Mouse (Mus musculus) ES-E14 (cell line): ENCODE results near the gene Pdzd2. TPM values are rescaled to one million over a fixed set of nuclear protein-coding genes. Genes with fewer than 3 reads are reported as not detected.

ENCODE experiments used
- DNase-seq: peaks from one replicate; pipeline ENCODE4 v3.0.0-alpha.2; 2013; ENCODE audit warnings: low read depth, low spot score
- H3K27ac ChIP-seq: 2 replicates; pipeline ENCODE4 v1.5.1; 2012; ENCODE audit warnings: low read depth, mild to moderate bottlenecking, low read length, moderate library complexity, mixed read lengths; ENCODE audit not compliant: poor library complexity, insufficient read depth, severe bottlenecking
- H3K36me3 ChIP-seq: 2 replicates; pipeline ENCODE4 v1.6.1; 2012; ENCODE audit warnings: mild to moderate bottlenecking, low read length, moderate library complexity, mixed read lengths; ENCODE audit not compliant: control insufficient read depth, poor library complexity, insufficient read depth, severe bottlenecking
- H3K4me1 ChIP-seq, 2 experiments: fragments of 150-350 bp in 1 of 2; sonication (generic) in 1 of 2; 2 replicates each; pipeline ENCODE4 v1.6.1; 2012; ENCODE audit warnings: low read length in 2 of 2, mild to moderate bottlenecking in 1 of 2, mixed read lengths in 1 of 2; ENCODE audit not compliant: control insufficient read depth in 2 of 2, insufficient read depth in 2 of 2, poor library complexity in 1 of 2
- H3K4me3 ChIP-seq, 2 experiments: fragments of 150-350 bp in 1 of 2; sonication (generic) in 1 of 2; 2 replicates each; pipeline ENCODE4 v1.5.1; 2012; ENCODE audit warnings: low read length in 2 of 2, low read depth in 1 of 2, mild to moderate bottlenecking in 1 of 2, mixed read lengths in 1 of 2; ENCODE audit not compliant: insufficient read depth in 1 of 2, poor library complexity in 1 of 2, severe bottlenecking in 1 of 2
- H3K9ac ChIP-seq: 2 replicates; pipeline ENCODE4 v1.6.1; 2012; ENCODE audit warnings: low read depth, mild to moderate bottlenecking, low read length, mixed read lengths; ENCODE audit not compliant: poor library complexity, insufficient read depth, severe bottlenecking
- H3K9me3 ChIP-seq: fragments of 150-350 bp; sonication (generic); 2 replicates; pipeline ENCODE4 v1.6.1; 2012; ENCODE audit warnings: low read depth, mild to moderate bottlenecking, low read length; ENCODE audit not compliant: control insufficient read depth, insufficient read depth
- CHD2 ChIP-seq: IDR thresholded peaks from 2 replicates; pipeline ENCODE4 v1.6.1; 2014; ENCODE audit warnings: mild to moderate bottlenecking, low read depth, low read length, inconsistent platforms
- HCFC1 ChIP-seq: IDR thresholded peaks from 2 replicates; pipeline ENCODE4 v1.6.1; 2012; ENCODE audit warnings: low read length, inconsistent platforms, borderline replicate concordance; ENCODE audit not compliant: insufficient read depth
- MAFK ChIP-seq: IDR thresholded peaks from 2 replicates; pipeline ENCODE4 v1.6.1; 2014; ENCODE audit warnings: mild to moderate bottlenecking, low read depth, low read length, inconsistent platforms; ENCODE audit not compliant: insufficient read depth
- ZC3H11A ChIP-seq: IDR thresholded peaks from 2 replicates; pipeline ENCODE4 v1.6.1; 2012; ENCODE audit warnings: low read depth, mild to moderate bottlenecking, inconsistent platforms, low read length, borderline replicate concordance
- ZNF384 ChIP-seq: IDR thresholded peaks from 2 replicates; pipeline ENCODE4 v1.6.1; 2012; ENCODE audit warnings: low read depth, low read length, inconsistent platforms
- in situ Hi-C, 2 experiments: fragments of 600-800 bp; cut with MboI; formaldehyde crosslinking; loops; one replicate each; pipeline ENCODE4 v1.15.1; 2025; ENCODE audit warnings: low sequenced_read_pairs in 2 of 2, inconsistent platforms in 1 of 2; ENCODE audit not compliant: unreplicated experiment in 2 of 2
- total RNA-seq: library from RNA; depleted of rRNA; stranded (reverse); fragments of 300-350 nt; gene quantifications from 2 replicates; pipeline ENCODE4 v1.2.3, GENCODE M21; 2012

The Pdzd2 gene
- total RNA-seq, 1 experiment, result 6.3 TPM

DNA sequence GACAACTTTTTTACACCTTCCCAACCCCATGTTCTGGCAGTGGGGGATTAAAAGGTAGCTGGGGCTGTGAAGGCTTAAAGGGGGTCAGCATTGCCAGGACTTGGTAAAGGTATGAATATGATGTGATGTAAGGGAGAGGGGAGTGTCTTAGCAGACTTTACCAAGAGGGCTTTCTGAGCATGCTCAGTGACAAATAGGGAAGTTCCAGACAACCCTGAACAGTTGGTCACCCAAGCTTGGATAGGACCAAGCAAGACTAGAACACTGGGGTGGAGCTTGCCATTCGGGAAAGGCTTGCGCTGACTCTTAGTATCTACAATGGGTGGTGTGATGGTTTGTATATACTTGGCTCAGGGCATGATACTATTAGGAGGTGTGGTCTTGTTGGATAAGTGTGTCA is 286.4 kb downstream of the Pdzd2 start:
- Histone ChIP-seq H3K4me1 (peaks cover 3 to 14% of the 10 kb centered on the region in 2 experiments), H3K36me3 (no peaks in the 10 kb centered on the region), H3K9ac (no peak overlapping the region), H3K27ac (no peak overlapping the region), H3K4me3 (no peak overlapping the region), H3K9me3 (no peaks in the 10 kb centered on the region)
- TF ChIP-seq ZNF384 (no peak), ZC3H11A (no peak), CHD2 (no peak), MAFK (no peak)
- in situ Hi-C loops, result no loop called here
- DNase-seq, result no peak

DNA sequence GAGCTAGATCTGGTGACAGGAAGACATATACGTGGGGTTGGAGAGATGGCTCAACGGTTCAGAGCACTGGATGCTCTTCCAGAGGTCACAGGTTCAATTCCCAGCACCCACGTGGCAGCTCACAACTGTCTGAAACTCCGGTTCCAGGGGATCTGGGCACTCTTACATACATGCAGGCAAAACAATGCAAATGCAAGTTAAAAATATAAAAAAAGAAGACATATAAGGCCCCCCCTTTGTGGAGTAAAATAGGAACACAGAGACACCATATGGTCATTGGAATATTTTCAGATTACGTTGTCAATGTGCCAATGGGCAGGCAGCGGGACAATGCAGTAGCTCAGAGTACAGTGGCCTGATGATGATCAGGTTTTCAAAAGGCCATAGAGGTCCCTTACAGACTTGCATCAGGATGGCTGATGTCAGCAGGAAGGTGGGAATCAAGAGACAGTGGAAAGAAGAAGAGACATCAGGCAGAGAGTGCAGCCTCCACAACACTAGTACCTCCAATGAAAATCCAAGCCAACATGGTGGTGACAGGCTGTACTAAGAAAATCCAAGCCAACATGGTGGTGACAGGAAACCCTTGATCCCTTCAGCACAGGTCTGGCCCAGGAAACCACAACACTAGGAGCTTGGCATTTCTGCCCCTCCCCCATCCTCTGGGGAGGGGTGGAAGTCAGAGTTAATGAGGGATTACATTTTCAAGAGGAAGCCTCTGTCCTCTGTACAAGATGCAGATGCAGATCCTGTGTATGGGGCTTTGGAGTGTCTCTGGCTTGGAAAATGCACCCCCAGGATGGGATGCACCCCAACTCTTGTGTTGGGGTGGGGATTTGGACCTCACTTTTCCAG is 287.4 kb downstream of the Pdzd2 start:
- H3K4me3 ChIP-seq, result no peak overlapping the region
- no peaks in the 10 kb centered on the region for H3K9me3 ChIP-seq
- H3K36me3 ChIP-seq, result no peaks in the 10 kb centered on the region
- H3K9ac ChIP-seq, result no peak overlapping the region
- no peak for DNase-seq
- H3K27ac ChIP-seq, result no peak overlapping the region
- peaks cover 3 to 16% of the 10 kb centered on the region in 2 experiments for H3K4me1 ChIP-seq
- in situ Hi-C loops, result no loop called here
- no peak for TF ChIP-seq ZNF384
- TF ChIP-seq MAFK, result no peak
- no peak for TF ChIP-seq CHD2
- no peak for TF ChIP-seq ZC3H11A
- TF ChIP-seq HCFC1, result no peak

GRCm38 (mm10) chr15:12451448-12451847 is 288.3 kb downstream of the Pdzd2 start:
- H3K9ac ChIP-seq, result no peak overlapping the region
- in situ Hi-C loops, result no loop called here
- peaks cover 3 to 16% of the 10 kb centered on the region in 2 experiments for H3K4me1 ChIP-seq
- no peaks in the 10 kb centered on the region for H3K9me3 ChIP-seq
- no peak overlapping the region for H3K4me3 ChIP-seq
- H3K36me3 ChIP-seq, result no peaks in the 10 kb centered on the region
- no peak overlapping the region for H3K27ac ChIP-seq
- DNase-seq, result no peak
- TF ChIP-seq MAFK, result no peak
- no peak for TF ChIP-seq ZC3H11A
- no peak for TF ChIP-seq HCFC1
- no peak for TF ChIP-seq ZNF384
- no peak for TF ChIP-seq CHD2

GRCm38 (mm10) chr15:12450790-12451189 is 288.9 kb downstream of the Pdzd2 start:
- no peaks in the 10 kb centered on the region for H3K9me3 ChIP-seq
- no peak overlapping the region for H3K27ac ChIP-seq
- no peak overlapping the region for H3K4me3 ChIP-seq
- H3K4me1 ChIP-seq, result peaks cover 3 to 16% of the 10 kb centered on the region in 2 experiments
- TF ChIP-seq ZC3H11A, result no peak
- TF ChIP-seq MAFK, result no peak
- TF ChIP-seq HCFC1, result no peak
- no peak for TF ChIP-seq CHD2
- no peak for TF ChIP-seq ZNF384
- in situ Hi-C loops, result no loop called here
- H3K9ac ChIP-seq, result no peak overlapping the region
- H3K36me3 ChIP-seq, result no peaks in the 10 kb centered on the region
- no peak for DNase-seq
